Mouse (Mus musculus) hindbrain, embryonic 13.5 days (tissue): ENCODE data around the gene Sned1. TPM values are rescaled to one million over a fixed set of nuclear protein-coding genes. Genes with fewer than 3 reads are reported as not detected.
"Not testable (repeated sequence)": the region's sequence is repeated elsewhere in the genome, so short reads cannot be mapped to it uniquely, and the experiment has no call there.

Source experiments
- ATAC-seq: fragments of 200-750 bp; cut with Nextera tagmentation; 2 replicates; pipeline ENCODE4 v1.8.0; 2017; ENCODE audit warnings: moderate TSS enrichment; ENCODE audit not compliant: low FRiP score
- H3K27ac ChIP-seq: fragments of 300-500 bp; sonication (generic); 2 replicates; pipeline ENCODE4 v1.5.1; 2015; ENCODE audit warnings: inconsistent platforms, mild to moderate bottlenecking, moderate library complexity
- H3K27me3 ChIP-seq: fragments of 300-500 bp; sonication (generic); 2 replicates; pipeline ENCODE4 v1.6.1; 2015; ENCODE audit warnings: mild to moderate bottlenecking, inconsistent platforms
- H3K36me3 ChIP-seq: fragments of 300-500 bp; sonication (generic); 2 replicates; pipeline ENCODE4 v1.6.1; 2015; ENCODE audit warnings: mild to moderate bottlenecking, inconsistent platforms
- H3K4me1 ChIP-seq: fragments of 300-500 bp; sonication (generic); replicated peaks from 2 replicates; pipeline ENCODE4 v1.6.1; 2015; ENCODE audit warnings: inconsistent platforms
- H3K4me2 ChIP-seq: fragments of 300-500 bp; sonication (generic); 2 replicates; pipeline ENCODE4 v1.6.1; 2015; ENCODE audit warnings: inconsistent platforms, mild to moderate bottlenecking, moderate library complexity
- H3K4me3 ChIP-seq: fragments of 300-500 bp; sonication (generic); 2 replicates; pipeline ENCODE4 v1.5.1; 2015; ENCODE audit warnings: mild to moderate bottlenecking, inconsistent platforms
- H3K9ac ChIP-seq: fragments of 300-500 bp; sonication (generic); 2 replicates; pipeline ENCODE4 v1.6.1; 2015; ENCODE audit warnings: mild to moderate bottlenecking, inconsistent platforms
- H3K9me3 ChIP-seq: fragments of 300-500 bp; sonication (generic); 2 replicates; pipeline ENCODE4 v1.6.1; 2016; ENCODE audit warnings: inconsistent platforms
- WGBS: fragments of 180-500 bp; shearing (Covaris S2); methylation state at CpG from one replicate; pipeline ENCODE4 v1.1.7; 2015; 5-methylcytosine and 5-hydroxymethylcytosine counted together
- polyA plus RNA-seq: library from polyadenylated mRNA; unstranded; fragments of >200 nt; fragmentation: Nextera tagmentation; extraction: Ambion mirVana; gene quantifications from 2 replicates; pipeline ENCODE4 v1.2.1, GENCODE M21; 2015

The Sned1 gene
- 8.8 and 9.3 TPM in 2 replicates for polyA plus RNA-seq

DNA sequence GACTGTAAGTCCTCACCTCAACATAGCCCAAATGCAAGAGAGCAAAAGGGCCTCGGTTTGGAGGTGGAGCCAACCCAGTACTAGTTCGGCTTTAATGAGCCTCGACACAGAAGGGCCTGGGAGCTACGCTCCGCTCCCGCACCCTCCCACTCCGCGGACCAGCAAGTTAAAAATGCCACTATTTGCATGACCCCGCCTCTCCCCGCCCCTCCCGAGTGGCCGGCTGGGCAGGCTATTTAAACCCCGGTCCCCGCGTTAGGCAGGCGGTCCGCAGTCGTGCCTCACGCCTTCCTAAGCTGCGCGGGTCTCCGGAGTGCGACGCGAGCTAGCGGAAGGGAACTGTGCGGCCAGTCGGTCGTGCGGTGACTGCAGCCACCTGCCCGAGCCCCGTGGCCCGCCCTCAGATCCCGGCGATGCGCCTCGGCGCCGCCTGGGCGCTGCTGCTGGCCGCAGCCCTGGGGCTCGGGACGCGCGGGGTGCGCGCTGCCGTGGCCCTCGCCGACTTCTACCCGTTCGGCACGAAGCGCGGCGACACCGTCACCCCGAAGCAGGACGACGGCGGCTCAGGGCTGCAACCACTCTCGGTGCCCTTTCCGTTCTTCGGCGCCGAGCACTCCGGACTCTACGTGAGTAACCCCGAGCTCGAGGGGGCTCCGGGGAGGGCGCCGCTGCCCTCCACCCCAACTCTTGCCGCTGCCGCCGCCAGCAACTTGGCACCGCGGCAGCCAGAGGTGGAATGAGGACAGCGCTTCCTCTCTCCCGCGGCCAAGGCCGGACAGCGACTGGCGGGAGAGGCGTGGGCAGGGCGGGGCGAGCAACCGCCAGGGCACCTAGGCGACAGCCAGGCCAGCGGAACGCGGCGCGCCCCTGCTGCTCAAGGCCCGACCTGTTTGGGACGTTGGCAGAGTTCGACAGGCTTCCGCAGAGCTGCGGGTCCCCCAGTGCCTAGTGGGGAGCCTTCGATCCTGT is at the start of gene Sned1:
Gene Sned1, plus strand, starts transcription at position 266 of the 969 bp plus-strand sequence.
- Histone ChIP-seq H3K4me2 (peak within 1 kb of the TSS; percentile 100), H3K27ac (no peak within 1 kb of the TSS; the same call in 1 of the 2 replicates), H3K4me3 (peak within 1 kb of the TSS; percentile 58), H3K27me3 (peaks cover 54% of the 10 kb centered on the region), H3K9ac (peak within 1 kb of the TSS; percentile 76), H3K4me1 (peaks cover 18% of the 10 kb centered on the region), H3K36me3 (no peaks in the 10 kb centered on the region), H3K9me3 (no peaks in the 10 kb centered on the region)
- under 1% methylated on average over 99 of the region's 100 CpGs for WGBS
- peak; percentile 86 for ATAC-seq

GRCm38 (mm10) chr1:93190726-93191305 is 44.8 kb upstream of the Sned1 start:
- Histone ChIP-seq H3K36me3 (no peaks in the 10 kb centered on the region), H3K4me3 (no peak overlapping the region), H3K27ac (no peak overlapping the region), H3K9ac (no peak overlapping the region), H3K4me1 (peaks cover 7% of the 10 kb centered on the region), H3K27me3 (peaks cover 28% of the 10 kb centered on the region), H3K9me3 (no peaks in the 10 kb centered on the region), H3K4me2 (no peak overlapping the region; the same call in 1 of the 2 replicates)
- WGBS, result 6% methylated on average over 11 of the region's 17 CpGs
- no peak for ATAC-seq

DNA sequence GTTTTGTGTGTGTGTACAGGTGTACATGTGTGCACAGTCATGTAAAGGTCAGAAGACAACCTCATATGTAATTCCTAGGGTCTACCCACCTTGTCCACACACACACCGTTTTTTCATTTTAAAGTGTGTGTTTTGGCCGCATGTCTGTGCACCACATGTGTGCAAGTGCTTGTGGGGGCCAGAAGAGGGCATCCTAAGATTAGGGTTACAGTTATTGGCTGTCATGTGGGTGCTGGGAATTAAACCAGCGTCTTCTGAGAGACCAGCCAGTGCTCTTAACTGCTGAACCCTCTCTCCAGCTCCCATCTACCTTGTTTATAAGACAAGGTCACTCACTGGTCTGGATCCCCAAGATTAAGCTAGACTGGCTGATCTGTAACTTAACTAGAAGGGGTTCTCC is 40.7 kb upstream of the Sned1 start:
- no peak for ATAC-seq
- no peak overlapping the region for H3K27ac ChIP-seq
- no peak overlapping the region for H3K9ac ChIP-seq
- H3K4me1 ChIP-seq, result peaks cover 7% of the 10 kb centered on the region
- no peaks in the 10 kb centered on the region for H3K9me3 ChIP-seq
- H3K4me3 ChIP-seq, result no peak overlapping the region
- H3K27me3 ChIP-seq, result peaks cover 15% of the 10 kb centered on the region
- WGBS, result 92% methylated on average over 3 of the region's 3 CpGs
- no peaks in the 10 kb centered on the region for H3K36me3 ChIP-seq
- no peak overlapping the region for H3K4me2 ChIP-seq

DNA sequence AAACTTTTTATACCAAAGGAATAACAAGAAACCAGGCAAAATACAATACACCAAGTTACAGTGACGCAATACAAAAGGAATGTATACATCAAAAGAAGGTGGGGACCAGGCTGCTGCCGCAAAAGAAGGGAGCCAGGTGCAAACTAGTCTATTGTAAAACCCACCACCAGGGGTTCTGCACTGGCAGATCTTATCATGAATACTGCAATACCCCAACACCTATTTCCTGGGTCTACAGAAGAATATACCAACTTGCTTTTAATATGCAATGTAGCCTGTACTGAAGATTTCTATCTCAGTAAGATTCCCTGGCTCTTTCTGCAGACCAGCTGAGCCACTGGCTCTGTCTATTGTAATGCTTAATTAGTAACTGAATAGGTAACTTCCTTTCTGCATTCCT is 38.2 kb upstream of the Sned1 start:
- not testable (repeated sequence) for ATAC-seq, H3K27me3 ChIP-seq, H3K4me1 ChIP-seq, H3K9me3 ChIP-seq, H3K4me3 ChIP-seq, H3K4me2 ChIP-seq, H3K27ac ChIP-seq, H3K36me3 ChIP-seq, H3K9ac ChIP-seq
- 88% methylated on average over 2 of the region's 2 CpGs for WGBS

GRCm38 (mm10) chr1:93197916-93198315 is 37.7 kb upstream of the Sned1 start:
- WGBS, result 90% methylated on average over 3 of the region's 3 CpGs
- no peak for ATAC-seq
- H3K27ac ChIP-seq, result no peak overlapping the region
- H3K9me3 ChIP-seq, result no peaks in the 10 kb centered on the region
- no peaks in the 10 kb centered on the region for H3K4me1 ChIP-seq
- 0 out of 2 replicates have a peak, but pooled peaks cover 2% of the 10 kb centered on the region for H3K27me3 ChIP-seq
- H3K36me3 ChIP-seq, result no peaks in the 10 kb centered on the region
- no peak overlapping the region for H3K9ac ChIP-seq
- no peak overlapping the region for H3K4me3 ChIP-seq
- H3K4me2 ChIP-seq, result no peak overlapping the region

- Histone ChIP-seq H3K27ac (no peak overlapping the region), H3K4me1 (peaks cover 18% of the 10 kb centered on the region), H3K27me3 (no peaks in the 10 kb centered on the region), H3K9me3 (no peaks in the 10 kb centered on the region), H3K36me3 (no peaks in the 10 kb centered on the region), H3K4me2 (no peak overlapping the region), H3K9ac (no peak overlapping the region), H3K4me3 (no peak overlapping the region)
- no peak for ATAC-seq
- WGBS, result 64% methylated on average over 12 of the region's 12 CpGs
Measured at GRCm38 (mm10) chr1:93206277-93206970, 29.2 kb upstream of the Sned1 start.

GRCm38 (mm10) chr1:93207536-93208064 is 28.0 kb upstream of the Sned1 start:
- Histone ChIP-seq H3K36me3 (no peaks in the 10 kb centered on the region), H3K9ac (no peak overlapping the region)
- ATAC-seq, result no peak

DNA sequence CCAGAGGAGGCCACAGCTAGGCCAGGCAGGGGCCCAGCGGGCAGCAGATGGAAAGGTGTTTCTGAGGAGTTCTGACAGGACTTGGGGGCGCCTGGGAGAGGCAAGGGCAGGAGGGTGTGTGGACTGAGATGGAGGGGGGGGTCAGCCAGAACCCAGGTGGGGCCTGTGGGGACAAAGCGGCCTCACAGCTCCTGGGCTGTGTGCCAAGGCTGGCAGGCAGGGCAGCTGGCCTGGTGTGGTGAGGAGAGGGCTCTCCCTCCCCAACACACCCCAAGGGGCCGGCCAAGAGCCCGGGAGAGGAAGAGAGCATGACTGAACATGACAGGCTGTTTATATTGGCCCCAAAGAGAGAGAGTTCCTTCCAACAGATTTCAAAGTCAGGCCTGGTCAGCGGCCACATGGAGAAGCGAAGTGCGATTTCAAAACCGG is 25.4 kb upstream of the Sned1 start:
- no peak overlapping the region for H3K4me2 ChIP-seq
- no peaks in the 10 kb centered on the region for H3K27me3 ChIP-seq
- H3K9me3 ChIP-seq, result no peaks in the 10 kb centered on the region
- peak overlapping the region; percentile 60 for H3K27ac ChIP-seq
- no peak overlapping the region for H3K9ac ChIP-seq
- H3K4me1 ChIP-seq, result peaks cover 29% of the 10 kb centered on the region
- H3K36me3 ChIP-seq, result no peaks in the 10 kb centered on the region
- peak; percentile 63 for ATAC-seq
- no peak overlapping the region for H3K4me3 ChIP-seq
- WGBS, result 32% methylated on average over 9 of the region's 9 CpGs

More at GRCm38 (mm10) chr1:93207536-93208064, 28.0 kb upstream of the Sned1 start:
- 95% methylated on average over 4 of the region's 4 CpGs for WGBS
- no peaks in the 10 kb centered on the region for H3K27me3 ChIP-seq
- H3K4me3 ChIP-seq, result no peak overlapping the region
- no peaks in the 10 kb centered on the region for H3K9me3 ChIP-seq
- H3K4me2 ChIP-seq, result no peak overlapping the region
- peaks cover 24% of the 10 kb centered on the region for H3K4me1 ChIP-seq
- H3K27ac ChIP-seq, result no peak overlapping the region

GRCm38 (mm10) chr1:93211019-93211418 is 24.6 kb upstream of the Sned1 start:
- Histone ChIP-seq H3K4me3 (no peak overlapping the region), H3K27ac (no peak overlapping the region), H3K9me3 (no peaks in the 10 kb centered on the region), H3K27me3 (no peaks in the 10 kb centered on the region), H3K4me2 (no peak overlapping the region), H3K36me3 (no peaks in the 10 kb centered on the region), H3K9ac (no peak overlapping the region), H3K4me1 (peaks cover 29% of the 10 kb centered on the region)
- ATAC-seq, result no peak
- WGBS, result 79% methylated on average over 11 of the region's 11 CpGs

DNA sequence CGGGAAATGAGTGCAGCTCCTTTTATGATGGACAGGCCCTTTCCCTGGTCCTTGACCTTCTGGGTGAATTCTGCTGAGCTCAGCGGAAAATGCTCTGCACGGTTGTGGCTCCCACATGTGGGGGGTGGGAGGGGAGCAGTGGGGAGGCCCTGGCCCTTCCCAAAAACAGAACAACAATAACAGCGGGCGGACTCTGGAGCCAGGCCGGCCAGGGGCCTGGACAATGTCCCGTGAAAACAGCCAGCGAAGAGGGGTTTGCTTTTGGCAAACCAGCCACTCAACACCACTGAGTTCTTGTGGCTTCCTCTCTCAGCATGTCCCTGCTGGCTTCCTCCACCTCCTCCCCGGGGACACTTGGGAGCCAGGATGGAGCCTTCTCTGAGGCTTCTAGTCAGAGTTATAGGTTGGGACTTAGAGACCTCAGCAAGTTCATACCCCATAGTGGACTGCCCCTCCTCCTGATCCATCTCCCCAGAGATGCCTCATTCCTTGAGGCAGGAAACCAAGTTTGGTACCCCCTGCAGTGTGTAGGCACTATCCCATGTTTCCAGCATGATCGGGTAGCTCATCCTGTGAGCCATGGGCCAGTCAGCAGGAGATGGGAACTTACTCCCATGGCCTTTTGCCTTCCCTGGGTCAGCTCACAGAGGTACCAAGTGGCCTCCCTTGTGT is 24.0 kb upstream of the Sned1 start:
- no peak overlapping the region for H3K4me2 ChIP-seq
- WGBS, result 39% methylated on average over 10 of the region's 10 CpGs
- ATAC-seq, result no peak
- no peaks in the 10 kb centered on the region for H3K9me3 ChIP-seq
- no peak overlapping the region for H3K4me3 ChIP-seq
- peaks cover 29% of the 10 kb centered on the region for H3K4me1 ChIP-seq
- no peak overlapping the region for H3K27ac ChIP-seq
- no peaks in the 10 kb centered on the region for H3K36me3 ChIP-seq
- H3K9ac ChIP-seq, result no peak overlapping the region
- no peaks in the 10 kb centered on the region for H3K27me3 ChIP-seq

DNA sequence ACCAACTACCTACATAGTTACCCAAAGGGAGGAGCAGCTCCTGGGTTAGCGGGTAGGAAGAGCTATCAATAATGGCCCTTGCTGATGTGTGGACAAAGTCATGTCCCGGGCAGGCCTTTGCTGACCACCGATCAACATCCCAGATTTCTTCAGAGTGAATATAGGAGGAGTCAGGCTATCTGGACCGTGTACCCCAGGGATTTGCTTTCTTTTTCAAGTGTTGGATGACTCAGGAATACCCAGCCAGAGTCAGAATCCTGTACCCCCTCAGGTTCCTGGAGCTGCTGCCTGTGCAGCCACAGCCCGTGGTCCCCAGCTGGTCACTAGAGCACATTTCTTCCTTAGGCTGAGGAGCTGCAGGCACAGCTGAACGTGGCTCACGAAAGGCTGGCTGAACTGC is 23.2 kb upstream of the Sned1 start:
- Histone ChIP-seq H3K9me3 (no peaks in the 10 kb centered on the region), H3K27ac (no peak overlapping the region), H3K9ac (no peak overlapping the region), H3K4me2 (no peak overlapping the region), H3K4me1 (peaks cover 35% of the 10 kb centered on the region), H3K36me3 (no peaks in the 10 kb centered on the region), H3K4me3 (no peak overlapping the region), H3K27me3 (no peaks in the 10 kb centered on the region)
- 81% methylated on average over 7 of the region's 7 CpGs for WGBS
- no peak for ATAC-seq
